8 mouse cellular contexts compared by ENCODE assay signal in genomic region chr8:120537207-120537817, GRCm38 (mm10). TPM values are rescaled to one million over a fixed set of nuclear protein-coding genes. Genes with fewer than 3 reads are reported as not detected.
A peak's percentile ranks its signal among the peaks of the same experiment; 100 is the strongest.
DNase-seq lines count a peak whose midpoint lies in the region; ATAC-seq and TF ChIP-seq lines count a peak whose summit lies in the region.

No protein-coding gene starts in this region.

- H3K36me3 ChIP-seq in embryonic facial prominence, embryonic 13.5 days = no peaks in the 10 kb centered on the region
- no peaks in the 10 kb centered on the region for H3K36me3 ChIP-seq in heart, embryonic 14.5 days (ENCODE audit: control insufficient read depth, insufficient read depth, low read length)
- no peaks in the 10 kb centered on the region for H3K36me3 ChIP-seq in kidney, postnatal 0 days (ENCODE audit: insufficient read depth, low read length)
- no peaks in the 10 kb centered on the region for H3K36me3 ChIP-seq in lung, embryonic 16.5 days (ENCODE audit: control insufficient read depth, insufficient read depth, low read length)

- 0% methylated on average over 63 of the region's 79 CpGs for WGBS in embryonic facial prominence, embryonic 13.5 days
- under 1% methylated on average over 66 of the region's 79 CpGs for WGBS in heart, embryonic 14.5 days
- under 1% methylated on average over 70 of the region's 79 CpGs for WGBS in kidney, postnatal 0 days
- WGBS in lung, embryonic 16.5 days = under 1% methylated on average over 36 of the region's 79 CpGs

- peak overlapping the region; percentile 76 for H3K9ac ChIP-seq in embryonic facial prominence, embryonic 13.5 days
- H3K9ac ChIP-seq in heart, embryonic 14.5 days (ENCODE audit: low read length) = peak overlapping the region; percentile 89
- peak overlapping the region; percentile 78 for H3K9ac ChIP-seq in kidney, postnatal 0 days (ENCODE audit: low read depth, low read length)
- peak overlapping the region; percentile 71 for H3K9ac ChIP-seq in lung, embryonic 16.5 days (ENCODE audit: low read length)

- peak overlapping the region; percentile 88 for H3K27ac ChIP-seq in embryonic facial prominence, embryonic 13.5 days
- H3K27ac ChIP-seq in heart, embryonic 14.5 days (replicated peaks in 1 of 2; ENCODE audit: control insufficient read depth in 1 of 2, insufficient read depth in 1 of 2, low read depth in 2 of 2, low read length in 2 of 2) = peak overlapping the region; percentile 80 to 97
- H3K27ac ChIP-seq in kidney, postnatal 0 days = peak overlapping the region; percentile 96
- peak overlapping the region; percentile 96 for H3K27ac ChIP-seq in lung, embryonic 16.5 days (ENCODE audit: low read length)

- H3K9me3 ChIP-seq in embryonic facial prominence, embryonic 13.5 days = no peaks in the 10 kb centered on the region
- H3K9me3 ChIP-seq in heart, embryonic 14.5 days (ENCODE audit: control insufficient read depth, low read length) = no peaks in the 10 kb centered on the region
- H3K9me3 ChIP-seq in kidney, postnatal 0 days (replicated peaks; ENCODE audit: low read length) = no peaks in the 10 kb centered on the region
- no peaks in the 10 kb centered on the region for H3K9me3 ChIP-seq in lung, embryonic 16.5 days (ENCODE audit: control insufficient read depth, low read length)

- peaks cover 9% of the 10 kb centered on the region for H3K27me3 ChIP-seq in embryonic facial prominence, embryonic 13.5 days
- H3K27me3 ChIP-seq in heart, embryonic 14.5 days (ENCODE audit: control insufficient read depth, insufficient read depth, low read length) = no peaks in the 10 kb centered on the region
- H3K27me3 ChIP-seq in kidney, postnatal 0 days (ENCODE audit: insufficient read depth, low read length) = no peaks in the 10 kb centered on the region
- H3K27me3 ChIP-seq in lung, embryonic 16.5 days (ENCODE audit: control insufficient read depth, insufficient read depth, low read depth, low read length) = no peaks in the 10 kb centered on the region; the same call in 1 of the 2 replicates

- H3K4me2 ChIP-seq in embryonic facial prominence, embryonic 13.5 days = peak overlapping the region; percentile 92
- peak overlapping the region; percentile 96 for H3K4me2 ChIP-seq in heart, embryonic 14.5 days (ENCODE audit: low read length)
- H3K4me2 ChIP-seq in kidney, postnatal 0 days (ENCODE audit: low read length) = peak overlapping the region; percentile 99
- H3K4me2 ChIP-seq in lung, embryonic 16.5 days (ENCODE audit: low read depth, low read length) = peak overlapping the region; percentile 99

- DNase-seq in CD4-positive, CD25-positive, alpha-beta regulatory T cell, adult 2 months (ENCODE audit: low read depth, low spot score) = peak; percentile 88
- peak; percentile 89 for DNase-seq in adrenal gland, postnatal 14 days
- peak; percentile 83 for DNase-seq in kidney, postnatal 0 days (ENCODE audit: low spot score)
- peak; percentile 66 for DNase-seq in ovary, adult 18-20 months (ENCODE audit: low spot score)
- DNase-seq in thymus, postnatal 0 days (ENCODE audit: low spot score) = peak; percentile 92

- peak overlapping the region; percentile 59 for H3K4me3 ChIP-seq in embryonic facial prominence, embryonic 13.5 days
- peak overlapping the region; percentile 69 to 73 for H3K4me3 ChIP-seq in heart, embryonic 14.5 days (ENCODE audit: control insufficient read depth in 1 of 2, insufficient read depth in 1 of 2, low read depth in 1 of 2, low read length in 2 of 2)
- H3K4me3 ChIP-seq in kidney, postnatal 0 days (replicated peaks; ENCODE audit: low read depth, low read length) = peak overlapping the region; percentile 58
- H3K4me3 ChIP-seq in lung, embryonic 16.5 days (ENCODE audit: low read length) = peak overlapping the region; percentile 66

- H3K4me1 ChIP-seq in embryonic facial prominence, embryonic 13.5 days = peaks cover 91% of the 10 kb centered on the region
- peaks cover 42 to 83% of the 10 kb centered on the region in 2 experiments for H3K4me1 ChIP-seq in heart, embryonic 14.5 days (ENCODE audit: control insufficient read depth in 2 of 2, insufficient read depth in 2 of 2, low read length in 2 of 2)
- H3K4me1 ChIP-seq in kidney, postnatal 0 days (replicated peaks; ENCODE audit: insufficient read depth, low read length) = peaks cover 60% of the 10 kb centered on the region
- H3K4me1 ChIP-seq in lung, embryonic 16.5 days (replicated peaks; ENCODE audit: control insufficient read depth, insufficient read depth, low read length) = peaks cover 76% of the 10 kb centered on the region

- no peak for TF ChIP-seq CTCF in kidney, postnatal 0 days (IDR thresholded peaks at IDR 0.05; ENCODE audit: low read depth)

- ATAC-seq in embryonic facial prominence, embryonic 13.5 days (ENCODE audit: insufficient number of reproducible peaks, insufficient read depth, low FRiP score, low TSS enrichment, low read depth) = peak; percentile 13; the same call in 1 of the 2 replicates
- ATAC-seq in heart, embryonic 14.5 days (ENCODE audit: insufficient number of reproducible peaks, insufficient read depth, low FRiP score, low read depth) = peak; percentile 66
- peak; percentile 43 for ATAC-seq in kidney, postnatal 0 days (replicated peaks; ENCODE audit: low FRiP score, low read depth)
- ATAC-seq in lung, embryonic 16.5 days (ENCODE audit: low read depth) = peak; percentile 59

RNA-seq across cellular contexts. Expression of gene Gins2, which starts 51.8 kb away (rescaled TPM):
- 10.3 and 15.5 TPM in 2 replicates for total RNA-seq in adrenal gland, postnatal 14 days (2021)
- polyA plus RNA-seq in embryonic facial prominence, embryonic 13.5 days (2015; fragmentation: Nextera tagmentation; extraction: Ambion mirVana) = 98.6 and 111 TPM in 2 replicates
- polyA plus RNA-seq in heart, embryonic 14.5 days (2014; fragmentation: Nextera tagmentation; extraction: Ambion mirVana) = 51.1 and 60.6 TPM in 2 replicates
- polyA plus RNA-seq in kidney, postnatal 0 days (2015; fragmentation: Nextera tagmentation; extraction: Ambion mirVana) = 54.0 and 70.0 TPM in 2 replicates
- polyA plus RNA-seq in lung, embryonic 16.5 days (2015; fragmentation: Nextera tagmentation; extraction: Ambion mirVana) = 90.8 and 99.5 TPM in 2 replicates
- 60.0 and 77.9 TPM in 2 replicates for polyA plus RNA-seq in thymus, postnatal 0 days (2015; fragmentation: Nextera tagmentation; extraction: Ambion mirVana)

Comparison
In these comparisons a context has a peak if more than half of its experiments do, and no peak if none do; other contexts are left out.
1. Peak in every context shown above with its lines: DNase-seq, ATAC-seq, H3K4me3 ChIP-seq and H3K27ac ChIP-seq.
2. ATAC-seq: peak in every context shown above with its lines; median percentile 66 in heart, embryonic 14.5 days; 59 in lung, embryonic 16.5 days; 43 in kidney, postnatal 0 days; 13 in embryonic facial prominence, embryonic 13.5 days.